27 mouse cellular contexts compared by ENCODE assay signal in the genomic region with DNA sequence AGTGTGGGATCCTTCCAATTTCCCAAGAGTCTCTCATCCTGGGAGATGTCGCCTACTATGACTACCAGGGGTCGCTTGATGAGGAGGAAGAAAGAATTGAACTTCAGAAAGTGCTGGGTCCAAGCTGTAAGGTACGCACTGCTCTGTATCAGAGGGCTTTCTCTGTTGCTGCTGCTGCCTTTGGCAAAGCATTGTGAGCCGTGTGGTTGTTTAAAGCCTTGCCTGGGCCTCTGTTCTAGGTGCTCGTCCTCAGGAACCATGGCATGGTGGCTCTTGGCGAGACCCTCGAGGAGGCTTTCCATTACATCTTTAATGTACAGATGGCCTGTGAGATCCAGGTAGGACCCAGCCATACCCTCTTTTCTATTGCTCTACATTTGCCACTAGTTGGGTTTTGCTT.
"Had no signal": no experiment of that assay in that cellular context is flagged by ENCODE, and none has a peak within 500 bp of the region (broad histone marks: within the 10 kb centered on the region; RNA-seq: fewer than 3 reads in every experiment).

No protein-coding gene starts in this region.

- H3K27ac ChIP-seq: embryonic facial prominence, embryonic 10.5 days; embryonic facial prominence, embryonic 12.5 days; embryonic facial prominence, embryonic 13.5 days; embryonic facial prominence, embryonic 15.5 days; forebrain, embryonic 10.5 days; forebrain, embryonic 12.5 days; forebrain, embryonic 13.5 days; forebrain, embryonic 15.5 days; gastrocnemius, adult 2 months; heart, adult 2 months had no signal

- H3K27me3 ChIP-seq: embryonic facial prominence, embryonic 12.5 days; embryonic facial prominence, embryonic 13.5 days; embryonic facial prominence, embryonic 15.5 days; forebrain, embryonic 12.5 days; forebrain, embryonic 13.5 days; forebrain, embryonic 15.5 days had no signal

- H3K4me3 ChIP-seq: embryonic facial prominence, embryonic 10.5 days; embryonic facial prominence, embryonic 12.5 days; embryonic facial prominence, embryonic 13.5 days; embryonic facial prominence, embryonic 15.5 days; erythroblast, embryonic 14.5 days; forebrain, embryonic 10.5 days; forebrain, embryonic 12.5 days; forebrain, embryonic 13.5 days; forebrain, embryonic 15.5 days; gastrocnemius, adult 2 months; heart, adult 2 months had no signal

- H3K9me3 ChIP-seq: embryonic facial prominence, embryonic 10.5 days; embryonic facial prominence, embryonic 12.5 days; embryonic facial prominence, embryonic 13.5 days; embryonic facial prominence, embryonic 15.5 days; forebrain, embryonic 10.5 days; forebrain, embryonic 12.5 days; forebrain, embryonic 13.5 days; forebrain, embryonic 15.5 days had no signal

- DNase-seq: cerebellum, adult 2 months; cerebellum, adult 8-10 months; cerebellum, adult 9-10 months; cerebellum, adult 9-11 months; cerebellum, postnatal 10 days; cerebellum, postnatal 14 days; cerebellum, postnatal 25 days; cerebellum, postnatal 36 days; embryo, embryonic 11 days; forebrain, postnatal 0 days; gastrocnemius, adult 2 months; gastrocnemius, postnatal 10 days; gastrocnemius, postnatal 14 days; gastrocnemius, postnatal 25 days; gastrocnemius, postnatal 36 days; heart, adult 11 months; heart, adult 18-20 months; heart, adult 2 months had no signal

- H3K4me1 ChIP-seq: embryonic facial prominence, embryonic 10.5 days; embryonic facial prominence, embryonic 12.5 days; embryonic facial prominence, embryonic 13.5 days; forebrain, embryonic 10.5 days; forebrain, embryonic 12.5 days; forebrain, embryonic 13.5 days; forebrain, embryonic 15.5 days had no signal
